Mouse (Mus musculus): ENCODE results near the gene Sgms1.
A peak's percentile ranks its signal among the peaks of the same experiment; 100 is the strongest.

The Sgms1 gene

DNA sequence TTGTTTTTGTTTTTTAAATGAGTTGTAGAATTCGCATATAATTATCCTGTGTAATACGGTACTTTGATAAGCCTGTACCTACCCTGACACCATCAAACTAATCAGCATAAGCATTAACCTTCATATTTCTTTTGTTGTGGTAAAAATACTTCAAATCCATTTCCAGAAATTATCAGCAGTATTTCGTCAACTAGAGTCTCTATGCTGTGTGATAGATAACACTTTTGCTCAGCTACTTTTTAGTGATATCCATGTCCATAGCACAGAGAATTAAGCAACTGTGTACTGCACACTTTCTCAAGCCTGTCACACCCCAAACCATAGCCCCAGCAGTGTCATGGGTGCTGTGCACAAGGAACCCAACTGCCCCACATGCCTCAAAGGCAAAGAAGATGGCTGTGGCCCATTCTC lies 152.3 kb downstream of the Sgms1 start:
- DNase-seq, result no peak

DNA sequence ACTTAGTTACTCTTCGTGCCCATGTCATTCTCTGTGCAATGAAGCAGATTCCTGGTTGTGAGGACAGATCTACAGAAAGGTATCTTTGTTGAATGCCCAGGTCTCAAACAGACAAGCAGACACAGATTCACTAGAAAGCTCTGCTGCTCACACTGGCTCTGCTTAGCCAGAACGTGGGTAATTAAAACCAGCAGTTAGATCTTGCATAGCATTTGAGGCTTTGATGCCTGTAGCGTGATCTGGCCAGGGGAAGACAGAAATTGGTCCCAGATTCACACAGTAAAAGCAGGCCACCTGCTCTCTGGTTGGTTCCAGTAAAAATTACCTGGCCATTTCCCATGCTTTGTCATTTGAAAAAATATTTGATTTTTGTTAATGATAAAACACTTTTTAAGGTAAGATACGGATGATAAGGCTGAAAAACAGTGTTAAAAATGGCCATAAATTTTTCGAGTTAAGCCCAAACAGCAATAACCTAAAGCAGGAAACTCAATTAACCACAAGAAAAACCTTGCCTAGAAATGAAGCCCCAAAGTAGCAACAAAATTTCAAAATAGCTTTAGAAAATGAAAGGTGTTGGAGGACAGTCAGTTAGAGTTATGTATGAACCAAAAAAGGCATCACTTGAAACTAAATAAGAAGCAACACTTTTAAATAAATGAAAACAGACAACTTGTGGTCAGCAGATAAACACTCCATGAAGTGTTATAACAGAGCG lies 154.6 kb downstream of the Sgms1 start:
- no peak for DNase-seq

GRCm38 (mm10) chr19:32231292-32231691 lies 158.2 kb downstream of the Sgms1 start:
- no peak for DNase-seq

DNA sequence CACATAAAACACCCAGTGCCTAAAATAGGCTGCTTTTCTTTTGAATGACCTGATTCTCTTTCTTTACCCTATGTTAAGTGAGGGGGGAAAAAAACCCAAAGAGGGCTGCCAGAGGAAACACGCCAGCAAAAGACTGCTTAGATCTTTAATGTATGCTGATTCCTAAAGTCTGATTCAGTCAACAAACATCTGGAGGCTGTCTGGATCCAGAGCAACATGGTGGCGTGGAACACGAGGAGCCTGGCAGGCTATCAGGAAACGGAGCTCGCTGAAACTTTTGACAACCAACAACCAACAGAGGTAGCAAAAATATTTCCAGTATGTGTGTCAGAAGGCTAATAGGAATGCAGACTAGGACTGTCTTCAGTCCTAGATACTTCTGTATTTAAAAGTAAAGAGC lies 158.7 kb downstream of the Sgms1 start:
- DNase-seq, result no peak

DNA sequence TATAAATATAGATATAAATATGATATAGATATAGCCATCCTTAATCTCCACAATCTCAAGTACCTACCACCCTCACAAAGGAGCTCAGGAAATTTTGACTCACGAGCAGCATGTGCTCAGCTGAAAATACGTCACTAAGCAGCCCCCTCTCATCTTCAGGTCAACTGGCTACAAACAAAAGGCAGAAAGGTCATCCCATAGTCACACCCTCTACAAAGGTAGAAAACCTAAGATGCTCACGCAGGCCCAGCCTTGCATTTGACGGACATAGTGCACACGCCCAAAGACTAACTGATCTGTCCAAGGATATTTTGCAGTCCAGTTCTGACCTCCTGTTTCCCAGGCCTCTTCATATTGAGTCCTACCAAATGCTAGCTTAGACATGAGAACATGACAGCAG lies 159.2 kb downstream of the Sgms1 start:
- DNase-seq, result no peak

GRCm38 (mm10) chr19:32229776-32230175 lies 159.7 kb downstream of the Sgms1 start:
- no peak for DNase-seq

GRCm38 (mm10) chr19:32227175-32227574 lies 162.3 kb downstream of the Sgms1 start:
- DNase-seq, result no peak

DNA sequence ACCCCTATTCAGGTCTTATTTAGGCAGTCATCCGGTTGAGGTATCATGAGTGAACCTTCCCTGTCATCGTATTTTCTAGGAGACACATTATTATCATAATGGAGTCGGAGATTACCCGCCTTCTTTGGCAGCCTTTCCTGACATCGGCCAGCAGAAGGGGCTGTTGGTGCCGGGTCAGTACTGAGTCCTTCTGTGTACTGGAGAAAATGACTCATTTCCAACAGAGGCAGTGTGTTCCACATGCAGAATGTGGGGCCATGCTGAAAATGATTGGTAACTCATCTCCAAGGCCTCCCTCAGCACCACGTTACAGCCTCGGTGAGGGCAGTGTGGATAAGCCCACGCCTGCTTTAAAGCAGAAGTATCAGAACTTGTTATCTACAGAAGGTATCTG lies 164.4 kb downstream of the Sgms1 start:
- no peak for DNase-seq

GRCm38 (mm10) chr19:32224318-32225096 lies 165.0 kb downstream of the Sgms1 start:
- DNase-seq, result no peak

- DNase-seq, result no peak
These were observed 165.8 kb downstream of the Sgms1 start for GRCm38 (mm10) chr19:32223751-32224174.

GRCm38 (mm10) chr19:32222083-32222482 lies 167.4 kb downstream of the Sgms1 start:
- no peak for DNase-seq

- no peak for DNase-seq
These were observed 168.5 kb downstream of the Sgms1 start for GRCm38 (mm10) chr19:32220991-32221390.

DNA sequence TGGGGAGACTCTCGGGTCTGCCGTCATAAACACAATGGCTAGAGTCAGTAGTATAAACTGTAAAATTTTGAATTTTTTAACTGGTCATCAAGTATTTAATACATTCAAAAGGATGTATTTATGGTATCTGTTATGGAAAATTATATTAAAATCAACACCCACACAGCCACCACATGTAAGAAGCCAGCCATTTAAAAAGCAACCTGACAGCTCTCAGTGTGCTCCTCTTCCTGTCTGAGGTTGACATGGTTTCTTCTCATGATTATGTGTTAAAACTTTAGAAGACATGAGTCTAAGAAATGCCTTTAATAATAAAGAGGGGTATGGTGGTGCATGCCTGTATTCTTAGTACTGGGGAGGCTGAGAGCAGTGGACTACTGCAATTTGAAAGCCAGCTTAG lies 172.8 kb downstream of the Sgms1 start:
- DNase-seq, result no peak

DNA sequence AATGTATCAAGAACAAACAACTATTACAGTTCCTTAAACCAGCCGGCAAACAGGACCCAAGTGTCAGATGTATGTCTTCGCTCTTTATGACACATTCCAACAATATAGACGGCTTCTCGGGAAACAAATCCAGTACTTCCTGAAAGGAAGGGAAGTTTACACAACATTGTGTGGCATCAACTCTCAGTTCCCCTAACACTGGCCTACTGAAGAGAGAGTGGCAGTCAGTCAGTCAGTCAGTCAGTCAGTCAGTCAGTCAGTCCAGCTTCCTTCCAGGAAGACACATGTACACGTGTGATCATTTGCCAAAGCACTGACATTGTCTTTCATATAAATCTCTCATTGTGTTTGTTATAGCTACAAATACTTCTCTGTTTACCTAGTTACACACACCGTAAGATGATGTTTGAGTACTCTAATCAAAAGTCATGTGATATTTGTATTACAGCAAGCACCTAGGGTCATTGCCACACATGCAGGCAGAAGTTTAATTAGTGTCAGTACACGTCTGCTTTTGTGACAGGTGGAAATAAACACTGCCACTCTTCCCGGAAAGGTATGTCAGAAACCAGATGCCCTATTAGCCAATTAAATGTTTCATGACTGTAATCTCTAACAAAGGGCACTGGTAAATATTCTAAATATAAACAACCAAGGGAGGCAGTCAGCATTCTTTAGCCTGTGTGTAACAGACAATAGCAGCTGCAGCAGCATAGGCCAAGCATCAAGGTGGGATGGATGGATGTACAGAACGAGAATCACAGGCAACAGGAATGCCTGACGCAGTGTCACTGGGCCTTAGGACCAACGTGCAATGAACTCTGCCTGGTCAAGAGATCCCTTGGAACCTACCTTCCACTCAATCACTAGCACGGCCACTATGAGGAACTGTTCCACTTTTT lies 174.4 kb downstream of the Sgms1 start:
- no peak for DNase-seq

GRCm38 (mm10) chr19:32213577-32213976 lies 175.9 kb downstream of the Sgms1 start:
- DNase-seq, result no peak

GRCm38 (mm10) chr19:32211293-32211585 lies 178.3 kb downstream of the Sgms1 start:
- DNase-seq, result no peak

GRCm38 (mm10) chr19:32210450-32211292 lies 178.8 kb downstream of the Sgms1 start:
- peak; percentile 30 for DNase-seq

DNA sequence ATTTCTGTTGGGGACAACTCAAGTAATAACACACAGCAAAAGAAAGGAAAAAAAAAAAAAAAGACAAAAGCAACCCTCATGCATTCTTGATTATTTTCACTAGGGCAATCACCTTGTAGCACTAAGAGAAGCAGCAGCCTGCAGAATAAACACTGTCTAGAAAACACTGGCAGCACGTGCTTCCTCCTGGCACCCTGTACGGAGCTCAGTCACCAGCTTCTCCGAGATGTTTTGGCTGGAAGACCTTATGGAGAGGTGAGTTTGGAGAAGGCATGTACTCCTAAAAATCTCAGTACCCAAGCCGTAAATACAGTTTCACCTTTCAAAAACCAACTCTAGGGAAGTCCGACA lies 179.4 kb downstream of the Sgms1 start:
- no peak for DNase-seq

DNA sequence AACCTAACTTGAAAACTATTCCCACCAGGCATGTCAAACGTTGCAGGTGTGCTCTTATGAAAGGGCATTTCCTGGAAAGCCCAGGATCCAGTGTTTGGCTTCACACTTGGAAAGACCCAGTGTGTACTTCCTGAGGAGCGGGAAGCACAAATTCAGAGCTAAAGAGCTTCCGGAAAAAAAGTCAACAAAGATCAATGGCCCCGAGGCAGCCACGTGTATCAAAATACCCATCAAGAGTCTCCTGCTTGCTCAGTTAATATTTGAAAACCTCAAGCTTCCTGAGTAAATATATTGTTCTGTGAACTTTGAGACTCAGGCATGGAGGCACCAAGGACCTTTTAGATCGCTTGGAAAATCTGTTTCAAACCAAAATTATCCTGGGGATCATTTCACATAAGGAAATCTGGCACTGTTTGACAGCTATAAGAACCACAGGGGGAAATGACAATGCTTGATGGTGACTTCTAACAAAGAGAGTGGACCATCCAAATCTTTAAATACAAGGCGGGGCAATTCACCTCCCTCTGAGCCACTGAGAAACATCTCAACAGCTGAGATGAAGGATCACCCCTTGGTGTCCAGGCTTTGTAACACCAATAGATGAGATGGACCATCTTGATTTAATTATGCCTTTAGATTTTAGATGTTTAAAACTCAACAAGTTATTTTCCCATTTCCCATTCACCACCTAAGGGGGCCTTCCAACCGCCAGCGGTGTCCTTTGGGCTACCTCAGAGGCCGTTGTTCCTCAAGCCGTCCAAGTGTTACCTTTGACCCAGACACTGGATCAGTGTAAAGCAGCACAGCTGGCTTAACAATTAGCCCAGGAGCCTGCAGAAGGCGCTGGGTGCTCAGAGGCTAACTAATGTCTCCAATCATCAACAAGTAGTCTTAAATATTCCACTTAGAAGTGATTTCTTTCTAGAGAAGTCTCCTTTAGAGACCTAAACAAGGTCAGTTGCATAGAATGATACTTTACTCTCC lies 187.1 kb downstream of the Sgms1 start:
- no peak for DNase-seq

GRCm38 (mm10) chr19:32199861-32200574 lies 189.5 kb downstream of the Sgms1 start:
- no peak for DNase-seq

DNA sequence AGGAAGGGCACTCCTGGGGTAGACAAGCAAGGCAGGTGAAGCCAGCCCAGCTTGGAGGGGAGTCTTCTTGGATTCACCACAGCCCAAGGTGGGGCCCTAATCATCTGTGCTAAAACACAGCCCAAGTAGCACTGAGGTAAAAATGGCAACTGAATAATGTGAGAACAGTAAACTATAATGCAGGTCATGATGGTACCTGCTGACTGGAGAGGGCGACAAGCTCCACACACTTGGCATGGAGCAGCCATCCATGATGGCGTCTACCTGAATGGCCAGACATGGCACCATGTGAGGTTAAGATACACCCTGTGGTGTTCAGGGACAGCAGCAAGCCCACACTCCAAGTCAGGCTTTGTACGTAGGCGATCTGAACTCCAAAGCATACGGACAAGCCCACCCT lies 190.4 kb downstream of the Sgms1 start:
- DNase-seq, result no peak
